Mouse (Mus musculus) limb, embryonic 11.5 days (tissue): Measurements from ENCODE around the gene Scn8a. TPM values are rescaled to one million over a fixed set of nuclear protein-coding genes. Genes with fewer than 3 reads are reported as not detected.

Source experiments
- ATAC-seq: fragments of 200-750 bp; cut with Nextera tagmentation; 2 replicates; pipeline ENCODE4 v1.8.0; 2017; ENCODE audit warnings: low read depth; ENCODE audit not compliant: insufficient number of reproducible peaks, low FRiP score, low TSS enrichment
- DNase-seq: peaks from one replicate; pipeline ENCODE4 v3.0.0-alpha.2; 2015; ENCODE audit warnings: low spot score
- H3K27ac ChIP-seq: fragments of 300-500 bp; sonication (generic); replicated peaks from 2 replicates; pipeline ENCODE4 v1.5.1; 2014; ENCODE audit warnings: low read depth, mild to moderate bottlenecking, low read length
- H3K27me3 ChIP-seq: fragments of 300-500 bp; sonication (generic); 2 replicates; pipeline ENCODE4 v1.6.1; 2014; ENCODE audit warnings: mild to moderate bottlenecking, low read length, mixed read lengths; ENCODE audit not compliant: control insufficient read depth, insufficient read depth
- H3K36me3 ChIP-seq: fragments of 300-500 bp; sonication (generic); 2 replicates; pipeline ENCODE4 v1.6.1; 2014; ENCODE audit warnings: mild to moderate bottlenecking, low read length, moderate library complexity, mixed read lengths; ENCODE audit not compliant: control insufficient read depth, insufficient read depth
- H3K4me1 ChIP-seq: fragments of 300-500 bp; sonication (generic); 2 replicates; pipeline ENCODE4 v1.6.1; 2014; ENCODE audit warnings: low read length, mixed read lengths; ENCODE audit not compliant: control insufficient read depth, insufficient read depth
- H3K4me2 ChIP-seq: fragments of 300-500 bp; sonication (generic); 2 replicates; pipeline ENCODE4 v1.6.1; 2014; ENCODE audit warnings: low read depth, mild to moderate bottlenecking, moderate library complexity; ENCODE audit not compliant: severe bottlenecking
- H3K4me3 ChIP-seq: fragments of 300-500 bp; sonication (generic); 2 replicates; pipeline ENCODE4 v1.5.1; 2014; ENCODE audit warnings: low read depth, low read length
- H3K9ac ChIP-seq: fragments of 300-500 bp; sonication (generic); 2 replicates; pipeline ENCODE4 v1.6.1; 2014; ENCODE audit warnings: mild to moderate bottlenecking, low read length
- H3K9me3 ChIP-seq: fragments of 300-500 bp; sonication (generic); 2 replicates; pipeline ENCODE4 v1.6.1; 2016; ENCODE audit warnings: low read length; ENCODE audit not compliant: control insufficient read depth
- WGBS: fragments of 180-500 bp; shearing (Covaris S2); extraction: QIAGEN DNeasy Blood & Tissue Kit; methylation state at CpG from one replicate; pipeline ENCODE4 v1.1.7; 2014; 5-methylcytosine and 5-hydroxymethylcytosine counted together
- polyA plus RNA-seq: library from polyadenylated mRNA; unstranded; fragments of >200 nt; fragmentation: Nextera tagmentation; extraction: Ambion mirVana; gene quantifications from 2 replicates; pipeline ENCODE4 v1.2.1, GENCODE M21; 2014

Scn8a gene
- polyA plus RNA-seq, 1 experiment from 2014 or later = 4.5 TPM

DNA sequence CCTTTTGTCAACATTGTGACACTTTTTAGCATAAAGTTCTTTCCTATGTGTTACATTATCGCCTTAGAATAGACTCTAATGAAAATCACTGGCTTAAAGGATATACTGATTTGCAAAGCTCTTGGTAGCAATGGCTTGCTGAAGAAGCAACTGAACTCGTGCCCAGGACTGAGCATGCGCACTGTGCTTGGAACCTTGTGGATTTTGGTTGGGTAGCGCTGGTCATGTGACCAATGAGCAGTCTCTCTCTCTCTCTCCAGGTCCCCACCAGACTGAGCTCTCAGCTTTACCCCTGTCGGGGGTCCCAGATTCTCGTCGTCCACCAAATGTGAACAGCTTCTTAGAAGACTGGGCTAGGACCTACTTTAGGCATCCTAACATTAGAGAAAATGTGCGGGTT is 32.9 kb upstream of the Scn8a start:
- no peaks in the 10 kb centered on the region for H3K36me3 ChIP-seq
- H3K4me2 ChIP-seq = no peak overlapping the region
- ATAC-seq (no peak), DNase-seq (no peak)
- H3K4me1 ChIP-seq = no peaks in the 10 kb centered on the region
- no peak overlapping the region for H3K27ac ChIP-seq
- 78% methylated on average over 8 of the region's 8 CpGs for WGBS
- no peaks in the 10 kb centered on the region for H3K9me3 ChIP-seq
- no peaks in the 10 kb centered on the region for H3K27me3 ChIP-seq
- H3K4me3 ChIP-seq = no peak overlapping the region
- no peak overlapping the region for H3K9ac ChIP-seq

DNA sequence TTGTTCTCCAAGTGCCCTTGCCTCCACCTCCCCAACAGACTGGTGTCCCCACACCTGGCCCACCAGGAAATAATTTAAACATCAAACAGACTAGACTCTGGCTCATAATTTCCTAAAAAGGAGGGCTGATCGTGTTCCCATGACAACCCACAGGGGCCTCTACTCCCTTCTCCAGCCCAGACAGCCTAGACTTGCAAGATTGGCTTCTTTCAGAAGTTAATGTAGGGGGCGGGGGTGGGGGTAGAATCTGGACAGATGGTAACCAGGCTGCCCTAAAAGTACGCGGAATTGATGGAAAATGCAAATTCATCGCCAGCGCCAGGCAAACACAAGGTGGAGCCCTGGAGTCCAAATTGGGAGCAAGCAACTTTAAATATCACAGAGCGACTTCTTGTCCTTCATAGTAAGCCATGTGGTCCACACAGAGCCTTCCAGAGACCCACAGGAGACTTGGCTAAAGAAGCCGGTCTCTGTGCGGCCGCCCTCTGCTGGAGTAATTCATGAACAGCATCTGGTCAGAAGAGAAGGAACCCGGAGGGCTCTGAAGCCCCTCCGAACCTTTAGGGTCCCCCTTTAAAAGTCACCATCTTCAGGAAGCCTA is 31.0 kb upstream of the Scn8a start:
- H3K9ac ChIP-seq = no peak overlapping the region
- ATAC-seq = 0 out of 2 replicates have a peak, but pooled peaks have one; percentile 57
- no peak overlapping the region for H3K4me2 ChIP-seq
- H3K27me3 ChIP-seq = no peaks in the 10 kb centered on the region
- H3K4me3 ChIP-seq = no peak overlapping the region
- no peaks in the 10 kb centered on the region for H3K9me3 ChIP-seq
- H3K36me3 ChIP-seq = no peaks in the 10 kb centered on the region
- 36% methylated on average over 12 of the region's 12 CpGs for WGBS
- H3K4me1 ChIP-seq = no peaks in the 10 kb centered on the region
- DNase-seq = peak; percentile 83
- no peak overlapping the region for H3K27ac ChIP-seq

DNA sequence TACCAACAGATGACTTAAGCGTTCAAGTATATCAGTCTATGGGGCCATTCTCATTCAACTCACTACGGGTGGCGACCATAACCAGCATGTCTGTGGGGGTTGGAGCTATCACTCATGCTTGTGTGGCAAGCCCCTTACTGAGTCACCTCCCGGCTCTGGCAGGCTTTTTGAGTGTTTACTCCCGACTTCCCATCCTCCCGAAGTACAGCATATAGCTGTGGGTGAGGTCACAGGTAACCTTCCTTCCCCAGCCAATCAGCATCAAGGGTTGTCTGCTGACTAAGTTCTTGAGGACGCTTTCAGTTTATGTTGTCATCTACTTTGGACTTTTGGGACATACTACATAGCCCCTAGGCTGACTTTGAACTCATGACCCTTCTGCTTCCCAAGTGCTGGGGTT is 25.3 kb upstream of the Scn8a start:
- 83% methylated on average over 7 of the region's 7 CpGs for WGBS
- no peak for ATAC-seq
- no peaks in the 10 kb centered on the region for H3K36me3 ChIP-seq

DNA sequence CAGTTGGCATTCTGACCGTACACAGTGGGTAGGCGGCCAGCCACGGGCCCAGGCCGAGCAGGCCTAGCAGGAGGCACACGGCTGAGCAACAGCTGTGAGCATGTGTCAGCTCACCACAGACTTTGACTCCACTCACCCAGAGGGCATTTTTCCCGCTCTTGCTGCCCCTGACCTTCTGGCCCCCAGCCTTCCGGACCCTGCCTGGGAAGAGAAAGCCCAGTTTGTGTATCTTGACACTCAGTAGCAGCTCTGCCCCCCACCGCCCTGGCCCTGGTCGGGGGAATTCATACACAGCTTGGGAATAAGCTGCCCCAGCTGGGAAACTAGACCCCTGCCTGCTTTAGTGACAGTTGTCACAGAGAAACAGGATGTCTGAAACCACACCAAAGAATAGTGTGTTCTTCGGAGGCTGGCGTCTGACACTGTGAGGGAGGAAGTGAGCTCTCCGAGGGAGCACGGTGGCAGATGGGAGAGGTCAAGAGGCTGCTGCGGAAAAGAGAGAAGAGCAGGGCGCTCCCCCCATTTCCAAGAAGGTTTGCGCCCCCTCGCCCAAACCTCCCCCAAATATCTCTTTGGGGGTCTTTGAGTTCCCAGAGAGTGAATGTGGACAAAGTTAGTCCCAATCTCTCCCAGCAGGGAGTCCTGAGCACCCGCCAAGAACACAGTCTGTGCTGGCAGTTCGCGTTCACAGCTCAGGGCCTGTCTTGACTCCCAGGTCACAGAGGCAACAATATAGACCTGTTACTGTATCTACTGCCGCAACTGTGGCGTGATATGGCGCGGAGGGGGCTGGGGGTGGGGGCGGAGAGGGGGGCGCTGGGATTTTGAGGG is 24.4 kb upstream of the Scn8a start:
- 61% methylated on average over 26 of the region's 26 CpGs for WGBS
- no peak for DNase-seq
- H3K4me2 ChIP-seq = no peak overlapping the region
- H3K36me3 ChIP-seq = no peaks in the 10 kb centered on the region
- no peak overlapping the region for H3K4me3 ChIP-seq
- no peaks in the 10 kb centered on the region for H3K27me3 ChIP-seq
- no peaks in the 10 kb centered on the region for H3K4me1 ChIP-seq
- no peak overlapping the region for H3K9ac ChIP-seq
- 0 out of 2 replicates have a peak overlapping the region, but pooled peaks have one; percentile 21 for H3K27ac ChIP-seq
- ATAC-seq = no peak
- no peaks in the 10 kb centered on the region for H3K9me3 ChIP-seq

More for the DNA sequence above, 25.3 kb upstream of the Scn8a start:
- H3K27ac ChIP-seq = no peak overlapping the region
- no peaks in the 10 kb centered on the region for H3K27me3 ChIP-seq
- no peak overlapping the region for H3K4me2 ChIP-seq
- no peak overlapping the region for H3K9ac ChIP-seq
- DNase-seq = no peak
- no peaks in the 10 kb centered on the region for H3K4me1 ChIP-seq
- H3K9me3 ChIP-seq = no peaks in the 10 kb centered on the region
- no peak overlapping the region for H3K4me3 ChIP-seq

DNA sequence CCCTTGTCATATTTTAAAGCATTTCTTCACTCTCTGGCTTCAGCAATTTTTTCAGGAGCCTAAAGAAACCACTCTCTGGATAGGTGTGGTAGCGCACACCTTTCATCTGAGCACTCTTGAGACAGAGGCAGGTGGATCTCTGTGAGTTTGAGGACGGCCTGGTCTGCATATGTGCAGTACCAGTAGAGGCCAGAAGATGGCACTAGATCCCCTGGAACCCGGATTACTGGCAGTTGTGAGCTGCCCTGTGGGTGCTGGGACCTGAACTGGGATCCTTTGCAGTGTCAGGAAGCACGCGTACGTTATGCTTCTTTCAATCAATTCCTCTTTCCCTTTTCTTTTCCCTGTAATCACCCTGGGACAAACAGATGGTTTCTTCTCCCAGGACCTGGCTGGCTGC is 22.5 kb upstream of the Scn8a start:
- no peak for DNase-seq
- Histone ChIP-seq H3K4me1 (no peaks in the 10 kb centered on the region), H3K4me2 (no peak overlapping the region), H3K9ac (no peak overlapping the region), H3K9me3 (no peaks in the 10 kb centered on the region), H3K36me3 (no peaks in the 10 kb centered on the region), H3K27me3 (no peaks in the 10 kb centered on the region), H3K27ac (no peak overlapping the region), H3K4me3 (no peak overlapping the region)
- WGBS = 85% methylated on average over 6 of the region's 6 CpGs
- no peak for ATAC-seq

DNA sequence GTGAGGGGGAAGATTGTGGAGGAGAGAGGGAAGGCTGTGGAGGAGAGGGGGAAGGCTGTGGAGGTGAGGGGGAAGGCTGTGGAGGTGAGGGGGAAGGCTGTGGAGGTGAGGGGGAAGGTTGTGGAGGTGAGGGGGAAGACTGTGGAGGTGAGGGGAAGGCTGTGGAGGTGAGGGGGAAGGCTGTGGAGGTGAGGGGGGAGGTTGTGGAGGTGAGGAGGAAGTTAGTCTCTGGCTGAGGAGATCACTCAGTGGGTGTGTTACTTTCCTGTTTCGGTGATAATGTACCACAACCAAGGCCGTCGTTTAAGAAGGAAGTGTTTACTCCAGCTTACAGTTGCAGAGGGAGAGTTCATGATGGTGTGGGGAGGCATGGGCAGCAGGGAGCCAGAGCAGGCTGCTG is 12.1 kb upstream of the Scn8a start:
- no peak overlapping the region for H3K4me2 ChIP-seq
- no peak overlapping the region for H3K4me3 ChIP-seq
- no peaks in the 10 kb centered on the region for H3K36me3 ChIP-seq
- no peak overlapping the region for H3K27ac ChIP-seq
- no peaks in the 10 kb centered on the region for H3K9me3 ChIP-seq
- ATAC-seq (no peak), DNase-seq (no peak)
- 81% methylated on average over 3 of the region's 3 CpGs for WGBS
- no peaks in the 10 kb centered on the region for H3K4me1 ChIP-seq
- no peaks in the 10 kb centered on the region for H3K27me3 ChIP-seq
- no peak overlapping the region for H3K9ac ChIP-seq

DNA sequence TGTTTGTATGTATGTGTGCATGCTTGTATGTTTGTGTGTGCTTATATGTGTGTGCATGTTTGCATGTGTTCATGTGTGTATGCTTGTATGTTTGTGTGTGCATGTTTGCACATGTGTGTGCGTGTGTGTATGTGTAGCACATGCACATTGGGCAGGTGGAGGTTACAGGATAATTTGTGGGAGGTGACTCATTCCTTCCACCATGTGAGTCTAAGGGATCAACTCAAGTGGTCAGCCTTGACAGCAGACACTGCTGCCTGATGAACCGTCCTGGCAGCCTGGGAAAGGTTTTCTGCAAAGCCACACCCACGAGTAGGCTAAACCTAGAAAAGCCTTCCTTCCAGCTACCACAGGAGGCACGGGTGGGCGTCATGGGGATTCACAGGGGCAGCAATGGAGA is 8.8 kb upstream of the Scn8a start:
- DNase-seq (no peak), ATAC-seq (no peak)
- no peaks in the 10 kb centered on the region for H3K9me3 ChIP-seq
- H3K27me3 ChIP-seq = no peaks in the 10 kb centered on the region
- H3K27ac ChIP-seq = no peak overlapping the region
- H3K4me1 ChIP-seq = no peaks in the 10 kb centered on the region
- no peak overlapping the region for H3K4me2 ChIP-seq
- H3K36me3 ChIP-seq = no peaks in the 10 kb centered on the region
- H3K9ac ChIP-seq = no peak overlapping the region
- H3K4me3 ChIP-seq = no peak overlapping the region
- 47% methylated on average over 5 of the region's 5 CpGs for WGBS

DNA sequence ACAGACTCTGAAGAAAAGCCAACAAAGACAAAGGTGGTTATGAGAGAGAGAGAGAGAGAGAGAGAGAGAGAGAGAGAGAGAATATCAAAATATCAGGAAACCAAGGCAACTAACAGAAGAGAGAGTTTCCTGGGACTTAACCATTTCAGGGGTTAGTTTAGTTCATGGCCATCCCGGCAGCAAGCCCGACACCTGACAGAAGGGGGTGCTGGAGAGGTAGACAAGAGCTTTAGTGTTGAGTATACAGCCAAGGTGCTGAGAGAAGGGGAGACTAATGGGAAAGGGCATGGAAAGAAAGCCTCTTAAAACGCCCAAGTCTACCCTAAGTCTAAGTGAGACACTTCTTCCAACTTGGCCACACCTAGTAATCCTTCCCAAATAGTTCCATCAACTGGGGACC is 4.1 kb upstream of the Scn8a start:
- no peak for ATAC-seq
- H3K4me2 ChIP-seq = no peak overlapping the region
- H3K9me3 ChIP-seq = no peaks in the 10 kb centered on the region
- no peaks in the 10 kb centered on the region for H3K36me3 ChIP-seq
- no peaks in the 10 kb centered on the region for H3K4me1 ChIP-seq
- H3K4me3 ChIP-seq = no peak overlapping the region
- H3K27me3 ChIP-seq = peaks cover 4% of the 10 kb centered on the region
- H3K27ac ChIP-seq = no peak overlapping the region
- DNase-seq = no peak
- H3K9ac ChIP-seq = no peak overlapping the region
- WGBS = 48% methylated on average over 3 of the region's 3 CpGs
